Mouse (Mus musculus) adipocyte (in vitro differentiated cells): ENCODE measurements around the gene Synpo2.

ENCODE experiments used
- DNase-seq: peaks from one replicate; pipeline ENCODE4 v3.0.0-alpha.2; 2016; ENCODE audit warnings: low spot score

The Synpo2 gene

DNA sequence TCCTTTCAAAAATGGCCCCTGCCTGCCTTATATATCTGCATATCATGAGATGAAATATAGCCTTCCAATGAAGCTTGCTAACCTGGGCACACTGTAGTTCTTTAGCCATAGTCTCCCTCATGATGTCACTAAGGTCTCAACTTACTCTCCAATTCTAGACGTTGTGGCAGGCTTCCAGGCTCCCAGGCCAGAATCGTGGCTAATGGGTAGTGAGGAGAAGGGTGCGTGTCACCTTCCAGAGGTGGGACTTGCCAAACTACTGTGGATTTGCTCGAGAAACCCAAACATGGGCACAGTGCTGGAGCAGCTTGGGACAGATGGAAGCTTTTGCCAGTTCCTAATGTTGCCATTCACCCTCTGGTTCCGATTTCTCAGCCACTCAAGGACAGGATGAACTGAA is 69.5 kb downstream of the Synpo2 start:
- DNase-seq: no peak

DNA sequence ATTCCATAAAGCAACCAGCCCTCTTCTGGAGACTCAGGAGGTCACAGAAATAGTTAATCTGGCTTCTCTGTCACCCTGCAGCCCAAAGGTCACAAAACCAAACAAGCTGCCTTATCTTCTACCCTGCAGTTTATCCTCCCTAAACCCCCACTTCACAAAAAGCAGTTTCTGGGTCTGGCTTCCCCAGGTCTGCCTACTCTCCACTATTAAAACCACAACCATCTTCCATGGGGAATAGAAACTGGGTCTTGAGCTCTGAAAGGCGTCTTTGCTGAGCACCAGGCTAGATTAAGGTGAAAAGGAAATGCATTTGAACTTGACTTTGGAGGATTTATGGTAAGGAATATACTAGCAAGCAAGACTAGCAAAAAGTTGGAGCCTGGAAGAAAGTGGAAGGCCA is 71.8 kb downstream of the Synpo2 start:
- DNase-seq: no peak

- DNase-seq: no peak
Observed at GRCm38 (mm10) chr3:123163192-123163523, 72.8 kb downstream of the Synpo2 start.

- no peak for DNase-seq
Observed at GRCm38 (mm10) chr3:123162289-123163191, 73.4 kb downstream of the Synpo2 start.

DNA sequence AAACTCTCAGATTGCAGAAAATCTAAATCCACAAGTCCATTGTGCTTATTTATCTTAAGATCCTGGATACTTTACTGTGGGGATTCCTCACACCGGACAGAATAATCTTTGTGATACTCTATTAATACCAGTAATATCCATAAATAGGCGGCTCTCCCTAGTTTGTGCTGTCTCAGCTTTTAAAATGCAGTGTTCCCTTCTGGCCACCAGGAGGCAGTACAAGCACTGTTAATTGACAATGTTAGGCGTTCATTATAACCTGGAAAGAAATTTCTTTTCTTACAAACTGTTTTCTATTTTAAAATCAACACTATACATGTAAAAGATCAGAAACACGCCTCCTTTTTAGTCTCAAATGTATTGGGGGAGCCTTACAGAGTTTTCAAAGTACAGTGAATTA is 75.2 kb downstream of the Synpo2 start:
- DNase-seq: peak; percentile 69

- DNase-seq: peak; percentile 88
Observed at GRCm38 (mm10) chr3:123159139-123159824, 76.7 kb downstream of the Synpo2 start.

DNA sequence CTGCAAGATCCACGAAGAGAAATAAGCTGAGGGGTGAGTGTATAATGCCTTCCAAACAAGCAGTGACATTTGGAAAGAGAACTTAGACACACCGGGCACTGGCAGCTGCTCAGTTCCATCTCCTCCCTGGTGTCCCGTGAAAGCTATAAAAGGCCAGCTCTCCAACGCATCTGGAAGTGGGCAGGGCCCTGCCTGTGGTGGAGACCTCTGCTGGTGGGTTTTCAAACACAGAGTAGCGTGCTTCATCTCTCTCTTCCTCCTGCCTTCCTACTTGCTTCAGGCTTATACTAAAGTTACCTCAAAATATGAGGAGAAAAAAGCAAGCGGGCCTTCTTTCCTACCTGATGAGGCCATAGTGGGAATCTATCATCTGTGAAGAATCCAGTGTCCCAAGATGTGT is 77.4 kb downstream of the Synpo2 start:
- peak; percentile 65 for DNase-seq

DNA sequence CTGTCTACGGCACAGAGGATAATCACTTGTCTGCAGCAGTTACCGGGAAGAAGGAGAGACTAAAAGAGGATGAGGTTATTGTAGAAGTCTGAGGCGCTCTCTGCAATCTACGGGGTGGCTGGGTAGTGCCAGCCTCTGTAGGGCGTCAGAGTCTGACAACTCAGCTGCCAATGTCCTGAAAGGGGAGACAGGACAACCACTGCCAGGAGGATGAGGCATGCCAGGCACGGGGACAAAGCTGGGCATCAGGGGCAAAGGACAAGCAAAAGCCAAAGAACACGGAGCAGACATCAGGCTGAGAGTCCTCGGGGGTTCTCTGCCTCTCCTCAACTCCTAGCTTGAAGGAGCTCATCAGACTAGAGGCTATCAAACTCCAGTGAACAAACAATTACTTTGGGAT is 82.6 kb downstream of the Synpo2 start:
- no peak for DNase-seq

DNA sequence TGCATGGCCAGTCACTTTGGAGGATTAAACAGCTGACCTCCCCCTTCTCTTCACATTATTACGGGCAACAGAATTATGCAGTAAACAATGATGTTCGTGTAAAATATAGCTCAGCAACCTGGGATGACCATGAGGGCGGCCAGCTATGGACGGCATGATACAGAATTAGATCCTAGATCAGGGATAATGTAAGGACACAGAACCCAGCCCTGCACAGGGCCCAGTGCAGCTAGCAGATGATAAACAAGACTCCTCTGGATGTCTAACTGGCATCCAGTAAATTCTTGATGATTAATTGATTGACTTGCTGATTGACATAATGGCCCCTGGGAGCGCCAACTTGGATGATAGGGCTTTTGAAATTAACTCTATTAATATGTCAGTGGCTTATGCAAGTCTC is 83.0 kb downstream of the Synpo2 start:
- no peak for DNase-seq

DNA sequence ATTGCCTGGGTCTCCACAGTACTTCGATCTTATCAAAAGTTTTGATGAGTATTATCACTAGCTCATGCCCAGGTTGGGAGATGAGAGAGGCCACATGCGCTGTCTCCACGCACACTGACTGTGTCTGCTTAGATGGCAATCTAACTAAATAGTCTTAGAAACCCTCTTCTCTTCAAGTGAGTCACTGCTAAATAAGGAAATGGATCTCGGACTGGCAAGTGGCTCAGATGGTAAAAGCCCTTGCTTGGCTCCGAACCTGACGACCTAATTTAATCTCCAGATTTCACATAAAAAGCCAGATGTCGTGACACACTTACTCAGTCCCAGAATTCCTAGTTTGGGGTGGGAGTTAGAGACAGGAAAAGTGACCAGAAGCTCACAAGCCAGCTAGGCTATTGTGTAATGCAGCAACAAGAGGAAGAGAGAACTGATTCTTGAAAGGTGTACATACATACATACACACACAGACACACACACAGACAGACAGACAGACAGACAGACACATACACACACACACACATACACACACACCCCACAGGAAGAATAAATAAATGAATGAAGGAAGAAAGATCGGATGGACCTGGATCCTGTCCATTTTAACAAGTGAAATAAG is 85.3 kb downstream of the Synpo2 start:
- DNase-seq: no peak

GRCm38 (mm10) chr3:123149380-123150162 is 86.4 kb downstream of the Synpo2 start:
- DNase-seq: no peak

- DNase-seq: no peak
Observed at GRCm38 (mm10) chr3:123148641-123149040, 87.3 kb downstream of the Synpo2 start.

GRCm38 (mm10) chr3:123146557-123146956 is 89.4 kb downstream of the Synpo2 start:
- no peak for DNase-seq

DNA sequence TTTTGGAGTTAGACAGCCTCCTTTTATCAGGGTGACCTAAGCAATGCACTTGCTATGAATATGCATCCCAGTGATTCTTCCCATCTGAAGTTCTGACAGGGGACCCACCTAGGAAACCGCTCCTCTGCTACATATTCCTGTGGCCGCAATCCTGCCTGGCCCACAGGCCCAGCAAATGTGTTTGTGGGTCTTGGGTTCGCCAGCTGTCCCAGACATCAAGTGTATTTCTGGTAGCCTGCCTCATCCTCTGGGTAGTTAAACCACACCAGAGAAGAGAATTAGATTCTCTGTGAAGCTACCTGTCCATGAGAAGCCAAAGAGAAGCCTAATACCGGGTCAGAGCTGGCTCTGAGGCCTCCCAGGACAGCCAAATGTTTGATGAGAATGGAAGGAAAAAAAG is 90.0 kb downstream of the Synpo2 start:
- no peak for DNase-seq

GRCm38 (mm10) chr3:123143412-123143811 is 92.5 kb downstream of the Synpo2 start:
- no peak for DNase-seq

- DNase-seq: no peak
Observed at GRCm38 (mm10) chr3:123142298-123142697, 93.7 kb downstream of the Synpo2 start.

DNA sequence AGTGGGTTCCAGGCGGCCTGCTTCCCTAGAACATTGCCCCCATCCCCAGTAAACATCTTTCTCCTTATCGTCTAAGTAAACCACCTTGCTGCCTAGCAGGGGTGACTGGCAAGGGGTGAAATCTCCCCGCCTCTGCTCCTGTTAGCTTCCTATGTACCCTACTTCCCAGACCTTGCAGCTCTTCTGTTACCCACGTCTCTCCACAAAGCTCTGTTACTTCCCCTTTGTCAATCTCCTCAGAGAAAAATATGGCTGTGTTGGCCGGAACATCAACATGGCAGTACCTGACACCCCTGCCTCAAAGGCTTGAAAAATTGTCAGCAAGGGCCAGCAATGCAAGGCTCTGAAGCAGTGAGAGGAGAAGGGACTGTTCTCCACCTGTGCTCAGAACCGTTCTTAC is 94.9 kb downstream of the Synpo2 start:
- DNase-seq: no peak

GRCm38 (mm10) chr3:123140134-123140533 is 95.8 kb downstream of the Synpo2 start:
- DNase-seq: no peak

DNA sequence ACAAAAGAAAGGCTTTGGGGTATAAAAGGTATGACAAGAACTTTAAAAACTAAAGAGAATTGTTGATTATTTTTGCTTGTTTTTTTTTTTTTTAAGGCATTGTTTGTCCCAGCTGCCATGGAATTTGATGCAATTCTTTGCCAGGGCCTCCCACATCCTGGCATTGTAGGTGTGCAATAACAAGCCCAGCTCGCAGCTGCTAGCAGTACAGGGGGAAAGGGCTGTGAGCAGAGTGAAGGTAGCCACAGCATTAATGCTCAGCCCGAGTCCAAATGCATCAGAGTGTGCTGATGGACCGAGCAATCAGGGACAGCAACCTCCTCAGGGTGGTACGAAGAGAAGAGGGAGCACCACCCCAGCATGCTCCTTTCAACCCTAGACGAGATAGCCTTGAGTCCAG is 96.3 kb downstream of the Synpo2 start:
- no peak for DNase-seq

- DNase-seq: peak; percentile 96
Observed at GRCm38 (mm10) chr3:123138274-123139003, 97.5 kb downstream of the Synpo2 start.

DNA sequence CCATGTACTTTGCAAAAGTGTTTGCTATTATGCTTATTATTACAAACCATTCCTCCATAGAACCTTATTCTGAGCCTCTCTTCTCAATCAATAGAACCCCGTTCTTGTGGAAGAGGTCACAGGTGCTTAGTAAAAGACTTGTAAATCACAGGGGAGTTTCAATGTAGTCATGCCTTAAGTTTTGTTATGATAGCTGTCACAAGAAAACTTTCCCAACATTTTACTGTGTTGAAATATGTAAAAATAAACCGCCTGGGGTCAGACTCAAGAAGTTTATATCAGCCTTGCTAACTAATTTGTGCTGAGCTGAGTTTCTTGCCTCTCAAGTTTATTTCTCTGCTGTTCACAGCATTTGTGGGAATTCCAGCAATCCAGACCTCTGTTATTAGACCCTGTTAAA is 103.8 kb downstream of the Synpo2 start:
- peak; percentile 53 for DNase-seq
